Mouse (Mus musculus): ENCODE measurements around the gene Wbp1.

GRCm38 (mm10) chr6:83107566-83108400 is 13.6 kb downstream of the Wbp1 start:
- TF ChIP-seq NRF1 (IDR thresholded peaks at IDR 0.05; ENCODE audit: insufficient read depth, low read depth, low read length, poor library complexity, severe bottlenecking) = no peak
- 0 out of 2 replicates have a peak, but pooled peaks have one; percentile 24 for TF ChIP-seq HCFC1 (IDR thresholded peaks at IDR 0.05; ENCODE audit: low read depth, low read length)
- no peak for TF ChIP-seq POLR2A (IDR thresholded peaks at IDR 0.05; ENCODE audit: control insufficient read depth in 1 of 2, insufficient read depth in 1 of 2, low read depth in 1 of 2, low read length in 2 of 2, poor library complexity in 1 of 2)
- TF ChIP-seq ZC3H11A (IDR thresholded peaks at IDR 0.05; ENCODE audit: low read depth, low read length) = peak; percentile 49; the same call in 1 of the 2 replicates
- peak; percentile 85 to 94 (median 93) for TF ChIP-seq CTCF (IDR thresholded peaks at IDR 0.05 in 2 of 3, conservative IDR thresholded peaks at IDR 0.05 in 1 of 3; ENCODE audit: control insufficient read depth in 1 of 3, insufficient read depth in 1 of 3, low read depth in 2 of 3, low read length in 3 of 3, poor library complexity in 1 of 3, severe bottlenecking in 1 of 3)
- no peak for TF ChIP-seq ETS1 (IDR thresholded peaks at IDR 0.05; ENCODE audit: low read depth, low read length)
- TF ChIP-seq POLR2AphosphoS2 (IDR thresholded peaks at IDR 0.05; ENCODE audit: low read length) = no peak
- TF ChIP-seq MAX (IDR thresholded peaks at IDR 0.05; ENCODE audit: low read length) = 0 out of 2 replicates have a peak, but pooled peaks have one; percentile 14

Data from MEL (cell line).